Mouse (Mus musculus) lung, postnatal 0 days (tissue): ENCODE measurements around the gene Wipf1. TPM values are rescaled to one million over a fixed set of nuclear protein-coding genes. Genes with fewer than 3 reads are reported as not detected.
A peak's percentile ranks its signal among the peaks of the same experiment; 100 is the strongest.

Source experiments
- ATAC-seq: fragments of 200-750 bp; cut with Nextera tagmentation; 2 replicates; pipeline ENCODE4 v1.8.0; 2017; ENCODE audit warnings: moderate library complexity
- DNase-seq: peaks from one replicate; pipeline ENCODE4 v3.0.0-alpha.2; 2016; ENCODE audit warnings: low spot score
- H3K27ac ChIP-seq: fragments of 300-500 bp; sonication (generic); 2 replicates; pipeline ENCODE4 v1.5.1; 2014; ENCODE audit warnings: antibody characterized with exemption, mild to moderate bottlenecking, low read length, mixed read lengths
- H3K27me3 ChIP-seq: fragments of 300-500 bp; sonication (generic); replicated peaks from 2 replicates; pipeline ENCODE4 v1.6.1; 2014; ENCODE audit warnings: low read length, mixed read lengths; ENCODE audit not compliant: insufficient read depth
- H3K36me3 ChIP-seq: fragments of 300-500 bp; sonication (generic); 2 replicates; pipeline ENCODE4 v1.6.1; 2014; ENCODE audit warnings: low read length, mixed read lengths; ENCODE audit not compliant: insufficient read depth
- H3K4me1 ChIP-seq: fragments of 300-500 bp; sonication (generic); 2 replicates; pipeline ENCODE4 v1.6.1; 2014; ENCODE audit warnings: antibody characterized with exemption, low read depth, low read length, mixed read lengths; ENCODE audit not compliant: insufficient read depth
- H3K4me2 ChIP-seq: fragments of 300-500 bp; sonication (generic); replicated peaks from 2 replicates; pipeline ENCODE4 v1.6.1; 2014; ENCODE audit warnings: low read depth, mild to moderate bottlenecking, low read length, moderate library complexity, mixed read lengths
- H3K4me3 ChIP-seq: fragments of 300-500 bp; sonication (generic); 2 replicates; pipeline ENCODE4 v1.5.1; 2014; ENCODE audit warnings: low read depth, low read length
- H3K9ac ChIP-seq: fragments of 300-500 bp; sonication (generic); replicated peaks from 2 replicates; pipeline ENCODE4 v1.6.1; 2014; ENCODE audit warnings: low read depth, mild to moderate bottlenecking
- H3K9me3 ChIP-seq: fragments of 300-500 bp; sonication (generic); 2 replicates; pipeline ENCODE4 v1.6.1; 2016; ENCODE audit warnings: low read length, mixed read lengths
- CTCF ChIP-seq: IDR thresholded peaks from 2 replicates; pipeline ENCODE4 v1.5.1; 2016; ENCODE audit warnings: antibody characterized with exemption, mild to moderate bottlenecking
- EP300 ChIP-seq: IDR thresholded peaks from 2 replicates; pipeline ENCODE4 v1.6.1; 2016; ENCODE audit warnings: antibody characterized with exemption, mild to moderate bottlenecking, control low read depth
- WGBS: fragments of 180-500 bp; shearing (Covaris S2); extraction: QIAGEN DNeasy Blood & Tissue Kit; methylation state at CpG from one replicate; pipeline ENCODE4 v1.1.7; 2014; 5-methylcytosine and 5-hydroxymethylcytosine counted together
- polyA plus RNA-seq: library from polyadenylated mRNA; unstranded; fragments of >200 nt; fragmentation: Nextera tagmentation; extraction: Ambion mirVana; gene quantifications from 2 replicates; pipeline ENCODE4 v1.2.1, GENCODE M21; 2015

Gene Wipf1
- polyA plus RNA-seq, 1 experiment from 2014 or later = 9.5 TPM

DNA sequence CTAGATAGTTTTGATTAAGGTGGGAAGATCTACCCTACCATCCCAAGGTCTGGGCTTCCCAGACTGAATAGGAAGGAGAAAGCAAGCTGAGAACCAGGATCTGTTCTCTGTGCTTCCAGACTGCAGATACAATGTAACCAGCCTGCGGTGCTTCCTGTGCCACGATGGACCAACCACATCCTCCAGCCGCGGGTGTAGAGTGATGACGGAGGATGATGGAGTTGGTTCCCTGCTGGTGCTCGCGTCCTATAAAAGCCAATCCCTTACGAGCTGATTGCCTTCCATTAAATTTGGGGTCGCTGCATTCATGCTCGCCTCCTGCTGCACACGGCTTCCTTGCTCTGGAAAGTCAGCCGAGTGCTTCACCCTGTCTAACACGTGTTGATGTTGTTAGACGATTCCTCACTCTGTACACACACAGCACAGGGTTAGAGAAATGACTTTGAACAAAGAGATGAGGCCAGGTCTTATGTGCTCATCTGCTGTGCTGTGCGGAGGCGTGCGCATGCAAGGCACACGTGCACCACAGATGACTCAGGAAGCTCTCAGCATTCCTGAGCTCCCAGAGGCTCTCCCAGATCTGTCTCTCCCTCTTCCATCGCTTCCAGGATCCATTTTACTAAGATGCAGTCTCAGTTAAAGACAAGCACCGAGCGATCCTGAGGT is 100.6 kb downstream of the Wipf1 start:
- H3K4me1 ChIP-seq = no peaks in the 10 kb centered on the region
- no peak overlapping the region for H3K4me2 ChIP-seq
- DNase-seq (no peak), ATAC-seq (no peak)
- H3K9me3 ChIP-seq = no peaks in the 10 kb centered on the region
- no peak overlapping the region for H3K27ac ChIP-seq
- TF ChIP-seq CTCF (no peak), EP300 (no peak)
- H3K9ac ChIP-seq = no peak overlapping the region
- peaks cover 3% of the 10 kb centered on the region; the same call in 1 of the 2 replicates for H3K36me3 ChIP-seq
- no peaks in the 10 kb centered on the region for H3K27me3 ChIP-seq
- WGBS = 57% methylated on average over 21 of the region's 21 CpGs
- H3K4me3 ChIP-seq = no peak overlapping the region

DNA sequence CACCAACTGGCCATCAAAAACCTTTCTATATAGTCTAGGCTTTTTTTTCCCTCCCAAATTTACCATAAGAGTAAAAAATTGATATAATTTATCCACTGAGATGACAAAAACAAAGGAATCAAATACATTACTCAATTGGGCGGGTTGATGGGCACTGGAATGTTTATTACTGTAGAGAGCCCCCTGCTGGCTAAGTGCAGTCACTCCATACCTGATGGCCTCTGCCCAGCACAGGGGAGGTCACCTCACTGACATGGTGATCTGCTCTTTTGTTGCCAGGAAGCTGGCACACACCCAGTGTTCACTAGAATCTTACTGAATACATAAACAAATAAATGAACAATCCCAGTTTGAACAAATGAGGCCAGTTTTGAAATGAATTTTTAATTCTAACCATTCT is 102.2 kb downstream of the Wipf1 start:
- peak; percentile 79 for DNase-seq
- peak; percentile 49 for ATAC-seq
- Histone ChIP-seq H3K4me1 (no peaks in the 10 kb centered on the region), H3K36me3 (no peaks in the 10 kb centered on the region), H3K9me3 (no peaks in the 10 kb centered on the region), H3K4me3 (no peak overlapping the region), H3K27ac (no peak overlapping the region), H3K9ac (no peak overlapping the region), H3K27me3 (no peaks in the 10 kb centered on the region), H3K4me2 (no peak overlapping the region)
- 20% methylated on average over 1 of the region's 1 CpGs for WGBS
- TF ChIP-seq EP300 (no peak), CTCF (peak; percentile 76)

DNA sequence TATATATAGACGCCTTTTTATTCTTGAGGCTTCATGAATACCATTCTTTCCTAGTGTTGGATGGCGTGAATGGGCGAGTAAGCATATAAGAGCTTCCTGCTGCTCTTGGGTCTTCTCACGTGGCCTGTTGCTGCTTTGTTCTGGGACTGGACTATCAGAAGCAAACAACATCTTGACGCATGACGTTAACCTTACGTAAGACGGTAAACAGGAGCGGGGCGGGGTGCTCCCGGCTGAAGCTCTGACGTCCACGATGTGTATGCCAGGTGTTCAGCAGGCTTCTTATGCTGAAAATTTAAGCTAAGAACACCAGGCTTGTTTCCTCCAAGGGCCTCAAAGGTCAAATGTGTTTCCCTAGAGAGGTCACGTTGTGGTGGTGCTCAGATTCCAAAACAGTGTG is 103.7 kb downstream of the Wipf1 start:
- 0 out of 2 replicates have a peak overlapping the region, but pooled peaks have one; percentile 5 for H3K27ac ChIP-seq
- no peak overlapping the region for H3K4me2 ChIP-seq
- no peaks in the 10 kb centered on the region for H3K36me3 ChIP-seq
- WGBS = 58% methylated on average over 14 of the region's 14 CpGs
- H3K27me3 ChIP-seq = no peaks in the 10 kb centered on the region
- H3K4me1 ChIP-seq = no peaks in the 10 kb centered on the region
- DNase-seq = peak; percentile 59
- no peaks in the 10 kb centered on the region for H3K9me3 ChIP-seq
- no peak overlapping the region for H3K9ac ChIP-seq
- TF ChIP-seq EP300 (peak; percentile 49; the same call in 1 of the 2 replicates), CTCF (no peak)
- peak; percentile 81 for ATAC-seq
- no peak overlapping the region for H3K4me3 ChIP-seq

DNA sequence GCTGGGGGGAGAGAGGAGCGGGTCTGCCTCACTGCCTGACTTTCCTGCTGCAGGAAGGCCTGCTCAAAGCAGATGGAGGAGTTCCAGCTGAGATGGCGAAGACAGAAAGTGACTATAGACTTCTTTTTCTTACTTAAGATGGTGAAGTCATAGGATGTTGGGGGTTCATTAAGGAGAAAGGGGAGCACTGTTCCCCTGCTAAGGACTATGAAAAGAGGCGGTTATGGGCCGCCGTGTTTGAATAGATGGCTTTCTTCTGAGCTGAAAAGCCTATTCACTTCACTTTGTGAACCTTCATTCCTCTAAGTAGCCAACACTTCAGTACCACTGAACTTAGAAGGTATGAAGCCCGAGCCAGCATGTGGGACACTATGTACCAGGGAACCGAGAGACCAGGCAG is 109.8 kb downstream of the Wipf1 start:
- TF ChIP-seq EP300 (no peak), CTCF (no peak)
- no peak for DNase-seq
- no peaks in the 10 kb centered on the region for H3K9me3 ChIP-seq
- no peak overlapping the region for H3K9ac ChIP-seq
- WGBS = 62% methylated on average over 7 of the region's 7 CpGs
- H3K4me1 ChIP-seq = no peaks in the 10 kb centered on the region
- H3K4me3 ChIP-seq = no peak overlapping the region
- H3K36me3 ChIP-seq = no peaks in the 10 kb centered on the region
- H3K27ac ChIP-seq = no peak overlapping the region
- no peaks in the 10 kb centered on the region for H3K27me3 ChIP-seq
- ATAC-seq = no peak
- H3K4me2 ChIP-seq = no peak overlapping the region

DNA sequence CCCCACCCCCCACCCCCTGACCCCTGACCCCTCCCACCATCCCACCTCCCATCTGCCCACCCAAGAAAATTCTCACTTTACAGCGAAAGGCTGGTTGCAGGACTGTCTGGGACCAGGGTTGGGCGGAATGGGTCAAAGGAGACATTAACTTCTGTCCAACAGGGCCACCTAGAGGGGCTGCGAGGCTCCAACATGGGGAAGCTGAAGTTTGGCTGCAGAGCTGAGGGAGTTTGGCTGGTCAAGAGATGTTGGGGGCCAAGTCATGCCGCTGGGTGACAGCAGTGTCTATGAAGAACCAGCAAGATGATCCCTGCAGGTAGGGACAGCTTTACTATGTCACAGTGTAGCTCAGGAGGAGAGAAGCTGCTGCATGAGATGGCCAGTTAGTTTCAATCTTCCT is 110.2 kb downstream of the Wipf1 start:
- no peak overlapping the region for H3K4me3 ChIP-seq
- no peaks in the 10 kb centered on the region for H3K9me3 ChIP-seq
- H3K4me2 ChIP-seq = no peak overlapping the region
- H3K27ac ChIP-seq = no peak overlapping the region
- H3K4me1 ChIP-seq = no peaks in the 10 kb centered on the region
- WGBS = 45% methylated on average over 4 of the region's 4 CpGs
- no peaks in the 10 kb centered on the region for H3K36me3 ChIP-seq
- peak; percentile 74 for TF ChIP-seq CTCF
- TF ChIP-seq EP300 = no peak
- DNase-seq (peak; percentile 57), ATAC-seq (peak; percentile 67)
- H3K27me3 ChIP-seq = no peaks in the 10 kb centered on the region
- H3K9ac ChIP-seq = no peak overlapping the region

DNA sequence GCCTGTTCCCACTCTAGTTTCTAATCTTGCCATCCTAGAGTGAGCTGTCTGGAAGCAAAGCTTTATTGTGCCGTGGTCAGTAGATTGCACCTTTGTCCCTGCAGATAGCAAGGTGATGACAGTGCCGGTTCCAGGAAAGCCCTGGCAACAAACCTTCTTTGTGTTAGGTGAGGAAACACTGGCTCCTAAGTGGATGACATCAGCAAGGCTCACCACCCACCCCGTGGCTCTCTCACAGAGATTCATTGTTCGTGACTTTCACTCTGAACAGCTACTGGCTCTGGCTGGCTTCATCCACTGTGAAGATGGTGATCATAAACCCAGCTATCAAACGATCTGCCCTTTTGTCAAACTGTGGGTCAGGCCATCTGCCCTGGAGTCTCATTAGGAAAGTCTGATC is 113.6 kb downstream of the Wipf1 start:
- peak; percentile 20 for DNase-seq
- 45% methylated on average over 5 of the region's 5 CpGs for WGBS
- no peak for TF ChIP-seq CTCF
- no peak for TF ChIP-seq EP300

DNA sequence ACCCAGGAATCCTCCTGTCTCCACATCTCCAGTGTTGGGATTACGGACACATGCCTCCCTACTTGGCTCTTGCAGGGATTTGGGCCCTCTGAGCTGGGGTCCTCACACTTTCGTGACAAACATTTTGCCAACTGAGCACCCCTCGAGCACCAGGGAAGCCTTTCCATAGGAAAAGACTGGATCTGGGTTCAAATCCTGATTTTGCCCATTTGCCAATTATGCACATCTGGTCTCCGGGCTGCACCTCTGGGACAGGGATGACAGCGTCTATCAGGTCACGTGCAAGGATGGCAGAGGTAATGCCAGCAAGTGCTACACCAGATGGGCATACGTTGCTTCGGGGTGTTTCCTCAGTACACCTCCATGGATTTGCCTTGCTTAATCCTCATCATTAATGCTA is 119.5 kb downstream of the Wipf1 start:
- 94% methylated on average over 8 of the region's 8 CpGs for WGBS
- ATAC-seq (no peak), DNase-seq (no peak)
- no peak overlapping the region for H3K4me3 ChIP-seq
- H3K9me3 ChIP-seq = no peaks in the 10 kb centered on the region
- H3K4me2 ChIP-seq = no peak overlapping the region
- no peaks in the 10 kb centered on the region for H3K36me3 ChIP-seq
- H3K27ac ChIP-seq = no peak overlapping the region
- no peak for TF ChIP-seq EP300
- TF ChIP-seq CTCF = no peak
- no peak overlapping the region for H3K9ac ChIP-seq
- H3K27me3 ChIP-seq = no peaks in the 10 kb centered on the region
- H3K4me1 ChIP-seq = no peaks in the 10 kb centered on the region

More for the DNA sequence above, 113.6 kb downstream of the Wipf1 start:
- H3K9me3 ChIP-seq = no peaks in the 10 kb centered on the region
- H3K9ac ChIP-seq = no peak overlapping the region
- H3K4me3 ChIP-seq = no peak overlapping the region
- H3K4me2 ChIP-seq = no peak overlapping the region
- no peak overlapping the region for H3K27ac ChIP-seq
- H3K27me3 ChIP-seq = no peaks in the 10 kb centered on the region
- no peak for ATAC-seq
- H3K36me3 ChIP-seq = no peaks in the 10 kb centered on the region
- H3K4me1 ChIP-seq = no peaks in the 10 kb centered on the region
